Mouse (Mus musculus): ENCODE measurements around the gene Nin. TPM values are rescaled to one million over a fixed set of nuclear protein-coding genes. Genes with fewer than 3 reads are reported as not detected.

Gene Nin
- total and polyA plus RNA-seq, 2 experiments from 2014 or later = 5.1 to 9.8 TPM

DNA sequence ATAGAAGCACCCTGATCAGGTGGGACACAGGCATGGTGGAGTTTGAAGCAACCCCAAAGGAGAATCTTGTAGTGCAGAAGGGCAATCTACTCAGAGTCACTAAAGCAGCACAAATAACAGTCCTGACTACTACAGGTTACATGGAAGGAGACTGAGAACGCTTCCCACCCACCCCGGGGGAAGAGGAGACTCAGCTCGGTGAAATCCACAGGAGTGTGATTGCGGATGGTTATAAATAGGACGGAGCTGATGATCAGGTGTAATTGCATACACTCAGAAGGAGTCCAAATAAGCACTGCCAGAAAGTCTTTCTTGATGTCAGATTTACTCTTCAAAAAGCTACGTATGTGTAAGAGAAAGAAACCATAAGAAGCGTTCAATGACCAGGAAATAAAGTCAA, 15.6 kb downstream of the Nin start:
- Histone ChIP-seq H3K4me3 (ENCODE audit: low read depth, low read length) (no peak overlapping the region), H3K4me2 (ENCODE audit: low read depth, low read length) (no peak overlapping the region), H3K36me3 (replicated peaks; ENCODE audit: control insufficient read depth, insufficient read depth, low read length) (peaks cover 8% of the 10 kb centered on the region; the same call in 1 of the 2 replicates), H3K4me1 (ENCODE audit: control insufficient read depth, insufficient read depth) (peaks cover 13% of the 10 kb centered on the region; the same call in 1 of the 2 replicates), H3K27ac (ENCODE audit: low read depth) (no peak overlapping the region), H3K27me3 (ENCODE audit: control insufficient read depth, insufficient read depth, low read length) (no peaks in the 10 kb centered on the region), H3K9ac (replicated peaks; ENCODE audit: low read depth, low read length) (0 out of 2 replicates have a peak overlapping the region, but pooled peaks have one; percentile 25), H3K9me3 (replicated peaks; ENCODE audit: control insufficient read depth, low read length) (no peaks in the 10 kb centered on the region)
- ATAC-seq (ENCODE audit: insufficient read depth, low read depth) = no peak
- DNase-seq (ENCODE audit: low spot score) = no peak
- WGBS = 48% methylated on average over 7 of the region's 7 CpGs
- TF ChIP-seq CTCF (IDR thresholded peaks at IDR 0.05; ENCODE audit: low read depth) = no peak
- TF ChIP-seq EP300 (IDR thresholded peaks at IDR 0.05; ENCODE audit: low read depth) = no peak

DNA sequence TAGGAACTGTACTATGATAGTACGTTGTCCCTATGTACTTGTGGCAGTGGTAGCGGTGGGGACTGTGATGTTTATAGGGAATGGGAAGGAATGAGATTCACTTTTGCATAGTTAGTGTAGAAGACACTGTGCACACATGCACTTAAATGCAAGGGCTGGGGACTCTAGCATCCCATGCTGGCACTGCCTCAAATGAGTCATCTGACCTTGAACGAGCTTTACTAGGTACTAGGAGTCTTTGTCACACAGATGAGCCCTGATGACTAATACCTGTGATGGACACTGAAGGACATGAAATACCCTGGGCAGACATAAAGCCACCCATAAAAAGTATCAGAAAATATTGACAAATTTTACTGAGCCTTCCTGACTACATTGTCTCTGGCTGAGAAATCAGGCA, 16.2 kb downstream of the Nin start:
- peaks cover 13% of the 10 kb centered on the region; the same call in 1 of the 2 replicates for H3K4me1 ChIP-seq (ENCODE audit: control insufficient read depth, insufficient read depth)
- H3K36me3 ChIP-seq (replicated peaks; ENCODE audit: control insufficient read depth, insufficient read depth, low read length) = peaks cover 4% of the 10 kb centered on the region; the same call in 1 of the 2 replicates
- WGBS = 62% methylated on average over 3 of the region's 3 CpGs
- peak; percentile 47; the same call in 1 of the 2 replicates for ATAC-seq (ENCODE audit: insufficient read depth, low read depth)
- no peak overlapping the region for H3K27ac ChIP-seq (ENCODE audit: low read depth)
- H3K4me2 ChIP-seq (ENCODE audit: low read depth, low read length) = no peak overlapping the region
- no peak overlapping the region for H3K4me3 ChIP-seq (ENCODE audit: low read depth, low read length)
- H3K9me3 ChIP-seq (replicated peaks; ENCODE audit: control insufficient read depth, low read length) = no peaks in the 10 kb centered on the region
- H3K9ac ChIP-seq (replicated peaks; ENCODE audit: low read depth, low read length) = no peak overlapping the region
- peak; percentile 7 for DNase-seq (ENCODE audit: low spot score)
- no peaks in the 10 kb centered on the region for H3K27me3 ChIP-seq (ENCODE audit: control insufficient read depth, insufficient read depth, low read length)
- TF ChIP-seq EP300 (IDR thresholded peaks at IDR 0.05; ENCODE audit: low read depth) = no peak

DNA sequence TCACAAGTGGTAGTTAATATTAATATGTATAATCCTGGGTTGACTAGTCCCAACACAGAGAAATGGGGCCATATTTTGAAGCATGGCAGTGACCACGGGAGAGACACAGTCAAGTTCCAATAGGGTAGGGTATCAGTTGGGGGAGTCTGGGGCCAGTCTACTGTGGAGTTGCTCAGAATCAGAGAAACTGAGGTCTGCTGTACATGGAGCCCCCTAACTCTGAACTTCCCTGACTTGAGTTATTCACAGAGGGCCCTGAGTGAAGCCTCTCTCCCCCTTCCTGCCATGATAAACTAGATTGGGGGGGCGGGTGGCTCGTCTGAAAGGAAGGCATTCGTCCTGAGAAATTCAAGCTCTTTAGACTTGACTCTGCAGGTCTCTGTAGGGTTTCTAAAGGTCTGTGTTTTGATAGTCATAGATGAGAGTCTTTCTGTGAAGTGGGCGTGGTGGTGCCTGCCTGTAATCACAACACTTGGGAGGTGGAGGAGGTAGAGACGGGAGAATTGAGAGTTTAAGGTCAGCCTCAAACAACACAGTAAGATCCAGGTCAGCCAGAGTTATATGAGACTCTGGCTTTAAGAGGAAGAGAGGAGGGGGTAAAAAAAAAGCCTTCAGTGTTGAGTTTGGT, 20.1 kb downstream of the Nin start:
- 68% methylated on average over 6 of the region's 6 CpGs for WGBS
- Histone ChIP-seq H3K4me3 (ENCODE audit: low read depth, low read length) (no peak overlapping the region), H3K36me3 (replicated peaks; ENCODE audit: control insufficient read depth, insufficient read depth, low read length) (peaks cover 11% of the 10 kb centered on the region; the same call in 1 of the 2 replicates), H3K27ac (ENCODE audit: low read depth) (no peak overlapping the region), H3K4me2 (ENCODE audit: low read depth, low read length) (no peak overlapping the region), H3K9me3 (replicated peaks; ENCODE audit: control insufficient read depth, low read length) (no peaks in the 10 kb centered on the region), H3K9ac (replicated peaks; ENCODE audit: low read depth, low read length) (no peak overlapping the region), H3K4me1 (ENCODE audit: control insufficient read depth, insufficient read depth) (peaks cover 12% of the 10 kb centered on the region; the same call in 1 of the 2 replicates), H3K27me3 (ENCODE audit: control insufficient read depth, insufficient read depth, low read length) (no peaks in the 10 kb centered on the region)
- no peak for ATAC-seq (ENCODE audit: insufficient read depth, low read depth)
- TF ChIP-seq CTCF (IDR thresholded peaks at IDR 0.05; ENCODE audit: low read depth) (no peak), EP300 (IDR thresholded peaks at IDR 0.05; ENCODE audit: low read depth) (no peak)
- DNase-seq (ENCODE audit: low spot score) = no peak

DNA sequence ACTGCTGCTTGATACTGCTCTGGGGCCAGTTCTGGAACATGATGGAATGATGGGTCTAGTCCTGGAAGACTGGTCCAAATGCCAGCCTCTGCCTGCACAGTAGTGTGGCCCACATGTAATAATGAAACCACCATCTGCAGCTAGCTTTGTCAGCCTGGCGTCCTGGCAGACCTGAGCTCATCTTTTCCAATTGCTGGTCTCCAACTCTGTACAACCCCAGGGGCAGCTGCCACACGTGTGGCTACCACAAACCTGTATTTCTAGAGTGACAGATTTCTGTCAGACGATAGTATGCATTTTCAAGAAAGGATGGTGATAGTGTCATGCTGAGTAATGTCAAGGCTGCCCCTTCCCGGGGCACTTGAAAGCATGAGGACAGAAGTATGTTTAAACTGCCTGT, 25.2 kb downstream of the Nin start:
- Histone ChIP-seq H3K4me3 (ENCODE audit: low read depth, low read length) (no peak overlapping the region), H3K27me3 (ENCODE audit: control insufficient read depth, insufficient read depth, low read length) (no peaks in the 10 kb centered on the region), H3K9me3 (replicated peaks; ENCODE audit: control insufficient read depth, low read length) (no peaks in the 10 kb centered on the region), H3K27ac (ENCODE audit: low read depth) (no peak overlapping the region), H3K36me3 (replicated peaks; ENCODE audit: control insufficient read depth, insufficient read depth, low read length) (peaks cover 13% of the 10 kb centered on the region; the same call in 1 of the 2 replicates), H3K4me1 (ENCODE audit: control insufficient read depth, insufficient read depth) (0 out of 2 replicates have a peak, but pooled peaks cover 12% of the 10 kb centered on the region), H3K9ac (replicated peaks; ENCODE audit: low read depth, low read length) (no peak overlapping the region), H3K4me2 (ENCODE audit: low read depth, low read length) (no peak overlapping the region)
- WGBS = 84% methylated on average over 4 of the region's 4 CpGs
- ATAC-seq (ENCODE audit: insufficient read depth, low read depth) = no peak
- TF ChIP-seq CTCF (IDR thresholded peaks at IDR 0.05; ENCODE audit: low read depth) (no peak), EP300 (IDR thresholded peaks at IDR 0.05; ENCODE audit: low read depth) (no peak)
- no peak for DNase-seq (ENCODE audit: low spot score)

DNA sequence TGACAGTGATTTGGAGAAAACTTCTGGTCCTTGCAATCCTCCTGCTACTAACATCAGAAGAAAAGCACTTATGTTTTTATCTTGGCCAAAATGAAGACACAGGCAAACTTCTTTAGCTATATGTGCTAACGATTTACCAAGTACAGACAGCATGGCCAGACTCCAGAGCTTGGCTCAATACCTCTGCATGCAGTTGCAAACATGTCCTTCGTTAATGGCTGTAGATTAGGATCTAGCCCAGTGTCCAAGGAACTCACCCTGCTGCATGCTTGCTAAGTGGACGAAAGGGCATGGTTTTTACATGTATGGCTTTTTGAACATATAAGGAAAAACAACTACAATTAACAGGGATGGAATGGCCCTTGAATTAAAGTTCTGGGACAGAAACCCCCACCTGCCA, 28.2 kb downstream of the Nin start:
- DNase-seq (ENCODE audit: low spot score) (no peak), ATAC-seq (ENCODE audit: insufficient read depth, low read depth) (no peak)
- 0 out of 2 replicates have a peak, but pooled peaks cover 12% of the 10 kb centered on the region for H3K4me1 ChIP-seq (ENCODE audit: control insufficient read depth, insufficient read depth)
- no peaks in the 10 kb centered on the region for H3K9me3 ChIP-seq (replicated peaks; ENCODE audit: control insufficient read depth, low read length)
- peaks cover 9% of the 10 kb centered on the region; the same call in 1 of the 2 replicates for H3K36me3 ChIP-seq (replicated peaks; ENCODE audit: control insufficient read depth, insufficient read depth, low read length)
- H3K27ac ChIP-seq (ENCODE audit: low read depth) = peak overlapping the region; percentile 68
- H3K27me3 ChIP-seq (ENCODE audit: control insufficient read depth, insufficient read depth, low read length) = no peaks in the 10 kb centered on the region
- no peak overlapping the region for H3K4me3 ChIP-seq (ENCODE audit: low read depth, low read length)
- no peak overlapping the region for H3K9ac ChIP-seq (replicated peaks; ENCODE audit: low read depth, low read length)
- TF ChIP-seq CTCF (IDR thresholded peaks at IDR 0.05; ENCODE audit: low read depth) (no peak), EP300 (IDR thresholded peaks at IDR 0.05; ENCODE audit: low read depth) (no peak)
- no peak overlapping the region for H3K4me2 ChIP-seq (ENCODE audit: low read depth, low read length)
- 34% methylated on average over 3 of the region's 3 CpGs for WGBS
